Mouse (Mus musculus): ENCODE measurements around the gene Pcolce2. TPM values are rescaled to one million over a fixed set of nuclear protein-coding genes. Genes with fewer than 3 reads are reported as not detected.
A peak's percentile ranks its signal among the peaks of the same experiment; 100 is the strongest.

Pcolce2 gene
- polyA plus RNA-seq, 1 experiment: 0.37 TPM

- no peak for TF ChIP-seq POLR2A (IDR thresholded peaks at IDR 0.05; ENCODE audit: control insufficient read depth, low read depth, low read length)
- H3K4me1 ChIP-seq (ENCODE audit: control insufficient read depth, insufficient read depth, low read length): no peaks in the 10 kb centered on the region
- no peaks in the 10 kb centered on the region for H3K36me3 ChIP-seq (ENCODE audit: control insufficient read depth, insufficient read depth, low read length)
- no peak overlapping the region for H3K27ac ChIP-seq (ENCODE audit: control insufficient read depth, insufficient read depth, low read depth, low read length)
- H3K4me3 ChIP-seq (ENCODE audit: control insufficient read depth, low read depth, low read length): no peak overlapping the region
- H3K27me3 ChIP-seq (ENCODE audit: control insufficient read depth, insufficient read depth, low read length): no peaks in the 10 kb centered on the region
These were observed 20.5 kb downstream of the Pcolce2 start for GRCm38 (mm10) chr9:95657941-95658340.

- Histone ChIP-seq H3K36me3 (ENCODE audit: control insufficient read depth, insufficient read depth, low read length) (no peaks in the 10 kb centered on the region), H3K4me3 (ENCODE audit: control insufficient read depth, low read depth, low read length) (no peak overlapping the region), H3K4me1 (ENCODE audit: control insufficient read depth, insufficient read depth, low read length) (no peaks in the 10 kb centered on the region; the same call in 1 of the 2 replicates), H3K27ac (ENCODE audit: control insufficient read depth, insufficient read depth, low read depth, low read length) (no peak overlapping the region), H3K27me3 (ENCODE audit: control insufficient read depth, insufficient read depth, low read length) (no peaks in the 10 kb centered on the region)
- TF ChIP-seq CTCF (IDR thresholded peaks at IDR 0.05; ENCODE audit: control insufficient read depth, insufficient read depth, insufficient replicate concordance, low read depth, low read length): no peak
- no peak for TF ChIP-seq POLR2A (IDR thresholded peaks at IDR 0.05; ENCODE audit: control insufficient read depth, low read depth, low read length)
These were observed 27.0 kb downstream of the Pcolce2 start for GRCm38 (mm10) chr9:95664290-95664989.

GRCm38 (mm10) chr9:95665835-95666234 lies 28.4 kb downstream of the Pcolce2 start:
- Histone ChIP-seq H3K36me3 (ENCODE audit: control insufficient read depth, insufficient read depth, low read length) (no peaks in the 10 kb centered on the region), H3K27ac (ENCODE audit: control insufficient read depth, insufficient read depth, low read depth, low read length) (no peak overlapping the region), H3K4me3 (ENCODE audit: control insufficient read depth, low read depth, low read length) (no peak overlapping the region), H3K27me3 (ENCODE audit: control insufficient read depth, insufficient read depth, low read length) (no peaks in the 10 kb centered on the region), H3K4me1 (ENCODE audit: control insufficient read depth, insufficient read depth, low read length) (peaks cover 2% of the 10 kb centered on the region)
- TF ChIP-seq POLR2A (IDR thresholded peaks at IDR 0.05; ENCODE audit: control insufficient read depth, low read depth, low read length) (no peak), CTCF (IDR thresholded peaks at IDR 0.05; ENCODE audit: control insufficient read depth, insufficient read depth, insufficient replicate concordance, low read depth, low read length) (no peak)

- no peak overlapping the region for H3K4me3 ChIP-seq (ENCODE audit: control insufficient read depth, low read depth, low read length)
- H3K36me3 ChIP-seq (ENCODE audit: control insufficient read depth, insufficient read depth, low read length): no peaks in the 10 kb centered on the region
- H3K27ac ChIP-seq (ENCODE audit: control insufficient read depth, insufficient read depth, low read depth, low read length): no peak overlapping the region
- H3K4me1 ChIP-seq (ENCODE audit: control insufficient read depth, insufficient read depth, low read length): peaks cover 2% of the 10 kb centered on the region
- TF ChIP-seq CTCF (IDR thresholded peaks at IDR 0.05; ENCODE audit: control insufficient read depth, insufficient read depth, insufficient replicate concordance, low read depth, low read length) (no peak), POLR2A (IDR thresholded peaks at IDR 0.05; ENCODE audit: control insufficient read depth, low read depth, low read length) (no peak)
- no peaks in the 10 kb centered on the region for H3K27me3 ChIP-seq (ENCODE audit: control insufficient read depth, insufficient read depth, low read length)
These were observed 30.4 kb downstream of the Pcolce2 start for GRCm38 (mm10) chr9:95667836-95668235.

- TF ChIP-seq POLR2A (IDR thresholded peaks at IDR 0.05; ENCODE audit: control insufficient read depth, low read depth, low read length) (no peak), CTCF (IDR thresholded peaks at IDR 0.05; ENCODE audit: control insufficient read depth, insufficient read depth, insufficient replicate concordance, low read depth, low read length) (no peak)
- H3K27me3 ChIP-seq (ENCODE audit: control insufficient read depth, insufficient read depth, low read length): no peaks in the 10 kb centered on the region
- H3K4me1 ChIP-seq (ENCODE audit: control insufficient read depth, insufficient read depth, low read length): peaks cover 2% of the 10 kb centered on the region
- H3K36me3 ChIP-seq (ENCODE audit: control insufficient read depth, insufficient read depth, low read length): no peaks in the 10 kb centered on the region
- H3K27ac ChIP-seq (ENCODE audit: control insufficient read depth, insufficient read depth, low read depth, low read length): no peak overlapping the region
- H3K4me3 ChIP-seq (ENCODE audit: control insufficient read depth, low read depth, low read length): no peak overlapping the region
These were observed 30.9 kb downstream of the Pcolce2 start for GRCm38 (mm10) chr9:95668306-95668705.

- Histone ChIP-seq H3K36me3 (ENCODE audit: control insufficient read depth, insufficient read depth, low read length) (no peaks in the 10 kb centered on the region), H3K4me1 (ENCODE audit: control insufficient read depth, insufficient read depth, low read length) (peaks cover 2% of the 10 kb centered on the region), H3K27ac (ENCODE audit: control insufficient read depth, insufficient read depth, low read depth, low read length) (no peak overlapping the region), H3K4me3 (ENCODE audit: control insufficient read depth, low read depth, low read length) (peak overlapping the region; percentile 0; the same call in 1 of the 2 replicates), H3K27me3 (ENCODE audit: control insufficient read depth, insufficient read depth, low read length) (no peaks in the 10 kb centered on the region)
- no peak for TF ChIP-seq POLR2A (IDR thresholded peaks at IDR 0.05; ENCODE audit: control insufficient read depth, low read depth, low read length)
- TF ChIP-seq CTCF (IDR thresholded peaks at IDR 0.05; ENCODE audit: control insufficient read depth, insufficient read depth, insufficient replicate concordance, low read depth, low read length): no peak
These were observed 34.9 kb downstream of the Pcolce2 start for GRCm38 (mm10) chr9:95672331-95672730.

GRCm38 (mm10) chr9:95672760-95673159 lies 35.4 kb downstream of the Pcolce2 start:
- peaks cover 2% of the 10 kb centered on the region for H3K4me1 ChIP-seq (ENCODE audit: control insufficient read depth, insufficient read depth, low read length)

More at GRCm38 (mm10) chr9:95672760-95673159, 35.4 kb downstream of the Pcolce2 start:
- no peak overlapping the region for H3K4me3 ChIP-seq (ENCODE audit: control insufficient read depth, low read depth, low read length)
- no peaks in the 10 kb centered on the region for H3K36me3 ChIP-seq (ENCODE audit: control insufficient read depth, insufficient read depth, low read length)
- no peaks in the 10 kb centered on the region for H3K27me3 ChIP-seq (ENCODE audit: control insufficient read depth, insufficient read depth, low read length)
- TF ChIP-seq POLR2A (IDR thresholded peaks at IDR 0.05; ENCODE audit: control insufficient read depth, low read depth, low read length) (no peak), CTCF (IDR thresholded peaks at IDR 0.05; ENCODE audit: control insufficient read depth, insufficient read depth, insufficient replicate concordance, low read depth, low read length) (peak; percentile 77; the same call in 1 of the 2 replicates)
- no peak overlapping the region for H3K27ac ChIP-seq (ENCODE audit: control insufficient read depth, insufficient read depth, low read depth, low read length)

Data from testis, adult 2 months (tissue).